Mouse (Mus musculus) kidney, postnatal 36 days (tissue): ENCODE measurements at regions not wholly inside any gene's neighbourhood (a gene's known extent, or its start where the extent isn't known, plus 50 kb on each side); places are given as distances from the start of the nearest gene placed in this dataset.

Experiments used
- DNase-seq, 2 experiments: peaks; one replicate each; pipeline ENCODE4 v3.0.0; 2021 to 2022; ENCODE audit warnings: mixed read lengths in 2 of 2

- DNase-seq: peak; percentile 77 to 78
These were observed 76.1 kb downstream of the Gpr85 start for GRCm38 (mm10) chr6:13763636-13764035.

- DNase-seq: no peak
These were observed 80.3 kb downstream of the Gpr85 start for GRCm38 (mm10) chr6:13759431-13759830.

- DNase-seq: peak in 1 of 2 experiments; percentile 4
These were observed 80.8 kb downstream of the Gpr85 start for GRCm38 (mm10) chr6:13758946-13759345.

GRCm38 (mm10) chr6:13748931-13749638, 71.3 kb upstream of the Bmt2 start:
- no peak for DNase-seq

GRCm38 (mm10) chr6:13747969-13748368, 70.2 kb upstream of the Bmt2 start:
- DNase-seq: no peak

GRCm38 (mm10) chr6:13746577-13747482, 69.1 kb upstream of the Bmt2 start:
- no peak for DNase-seq
